Mouse (Mus musculus) E14TG2a.4 (cell line): ENCODE data around the gene Mertk.

Source experiments
- CTCF ChIP-seq: conservative IDR thresholded peaks from 2 replicates; pipeline ENCODE4 v1.5.1; 2014; ENCODE audit warnings: low read length
- NANOG ChIP-seq: IDR thresholded peaks from 2 replicates; pipeline ENCODE4 v1.6.1; 2014; ENCODE audit warnings: borderline replicate concordance, low read length, mixed read lengths

GRCm38 (mm10) chr2:128758724-128759340, 60.1 kb downstream of the Mertk start:
- TF ChIP-seq CTCF, result no peak
- no peak for TF ChIP-seq NANOG
